Mouse (Mus musculus): ENCODE data around the gene Wdr83os. TPM values are rescaled to one million over a fixed set of nuclear protein-coding genes. Genes with fewer than 3 reads are reported as not detected.
"Not testable (repeated sequence)": the region's sequence is repeated elsewhere in the genome, so short reads cannot be mapped to it uniquely, and the experiment has no call there.

Gene Wdr83os
- polyA plus RNA-seq, 1 experiment from 2014 or later = 136 TPM

DNA sequence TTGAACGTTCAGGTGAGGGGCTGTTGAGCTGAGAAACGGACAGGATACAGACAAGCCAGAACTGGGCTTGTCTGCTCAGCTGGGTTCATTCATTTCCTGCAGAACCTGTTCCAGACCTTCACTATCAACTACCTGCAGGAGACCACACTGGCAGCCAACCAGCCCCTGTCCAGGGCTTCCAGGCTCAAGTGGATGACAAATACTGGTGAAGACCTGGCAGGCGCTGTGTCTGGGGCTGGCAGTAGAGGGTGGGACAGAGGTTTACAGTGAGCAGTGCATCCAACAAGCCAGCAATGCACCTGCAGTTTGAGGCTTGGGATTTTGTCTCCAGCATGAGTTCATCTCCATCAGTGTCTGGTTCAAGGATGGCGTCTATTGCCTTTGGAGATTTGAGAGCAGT is 16.3 kb downstream of the Wdr83os start:
- no peaks in the 10 kb centered on the region for H3K27me3 ChIP-seq (ENCODE audit: control insufficient read depth, insufficient read depth, low read length)
- H3K9ac ChIP-seq (ENCODE audit: low read length) = no peak overlapping the region
- no peak overlapping the region for H3K27ac ChIP-seq (replicated peaks in 1 of 2; ENCODE audit: control insufficient read depth in 1 of 2, insufficient read depth in 1 of 2, low read depth in 2 of 2, low read length in 2 of 2)
- H3K4me2 ChIP-seq (ENCODE audit: low read length) = no peak overlapping the region
- H3K36me3 ChIP-seq (ENCODE audit: control insufficient read depth, insufficient read depth, low read length) = peaks cover 60% of the 10 kb centered on the region
- H3K9me3 ChIP-seq (ENCODE audit: control insufficient read depth, low read length) = no peaks in the 10 kb centered on the region; the same call in 1 of the 2 replicates
- no peaks in the 10 kb centered on the region for H3K4me1 ChIP-seq (ENCODE audit: control insufficient read depth in 2 of 2, insufficient read depth in 2 of 2, low read length in 2 of 2)
- WGBS = 84% methylated on average over 4 of the region's 4 CpGs
- ATAC-seq (ENCODE audit: insufficient number of reproducible peaks, insufficient read depth, low FRiP score, low read depth) = no peak
- no peak overlapping the region for H3K4me3 ChIP-seq (ENCODE audit: control insufficient read depth in 1 of 2, insufficient read depth in 1 of 2, low read depth in 1 of 2, low read length in 2 of 2)

DNA sequence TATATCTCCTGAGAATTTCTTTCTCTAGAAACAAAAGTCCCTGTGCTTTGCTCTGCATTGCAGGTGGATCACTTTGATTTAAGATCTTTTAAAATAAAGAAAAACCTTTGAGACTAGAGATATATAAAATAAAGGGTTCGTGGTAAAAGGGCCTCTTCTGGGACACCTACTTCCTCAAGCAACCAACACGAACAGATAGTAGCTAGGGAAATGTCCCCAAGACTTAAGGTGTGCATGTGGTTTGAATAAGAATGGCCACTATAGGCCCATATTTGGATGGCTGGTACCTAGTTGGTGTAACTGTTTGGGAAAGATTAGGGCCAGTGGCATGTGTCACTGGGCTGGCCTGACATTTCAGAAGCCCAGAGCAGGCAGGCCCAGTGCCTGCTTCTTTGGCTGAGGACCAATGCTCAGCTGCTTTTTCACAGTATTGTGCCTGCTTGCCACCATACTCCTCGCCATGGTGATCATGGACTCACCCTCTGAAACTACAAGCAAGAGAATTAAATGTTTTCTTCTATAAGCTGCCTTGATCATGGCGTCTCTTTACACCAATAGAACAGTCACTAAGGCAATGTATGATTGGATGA is 19.6 kb downstream of the Wdr83os start:
- H3K9ac ChIP-seq (ENCODE audit: low read length) = no peak overlapping the region
- no peak overlapping the region for H3K27ac ChIP-seq (replicated peaks in 1 of 2; ENCODE audit: control insufficient read depth in 1 of 2, insufficient read depth in 1 of 2, low read depth in 2 of 2, low read length in 2 of 2)
- no peak overlapping the region for H3K4me3 ChIP-seq (ENCODE audit: control insufficient read depth in 1 of 2, insufficient read depth in 1 of 2, low read depth in 1 of 2, low read length in 2 of 2)
- 81% methylated on average over 4 of the region's 4 CpGs for WGBS
- ATAC-seq (ENCODE audit: insufficient number of reproducible peaks, insufficient read depth, low FRiP score, low read depth) = no peak
- no peaks in the 10 kb centered on the region; the same call in 1 of the 2 replicates for H3K9me3 ChIP-seq (ENCODE audit: control insufficient read depth, low read length)
- no peaks in the 10 kb centered on the region for H3K27me3 ChIP-seq (ENCODE audit: control insufficient read depth, insufficient read depth, low read length)
- peaks cover 33% of the 10 kb centered on the region for H3K36me3 ChIP-seq (ENCODE audit: control insufficient read depth, insufficient read depth, low read length)
- no peaks in the 10 kb centered on the region for H3K4me1 ChIP-seq (ENCODE audit: control insufficient read depth in 2 of 2, insufficient read depth in 2 of 2, low read length in 2 of 2)
- no peak overlapping the region for H3K4me2 ChIP-seq (ENCODE audit: low read length)

DNA sequence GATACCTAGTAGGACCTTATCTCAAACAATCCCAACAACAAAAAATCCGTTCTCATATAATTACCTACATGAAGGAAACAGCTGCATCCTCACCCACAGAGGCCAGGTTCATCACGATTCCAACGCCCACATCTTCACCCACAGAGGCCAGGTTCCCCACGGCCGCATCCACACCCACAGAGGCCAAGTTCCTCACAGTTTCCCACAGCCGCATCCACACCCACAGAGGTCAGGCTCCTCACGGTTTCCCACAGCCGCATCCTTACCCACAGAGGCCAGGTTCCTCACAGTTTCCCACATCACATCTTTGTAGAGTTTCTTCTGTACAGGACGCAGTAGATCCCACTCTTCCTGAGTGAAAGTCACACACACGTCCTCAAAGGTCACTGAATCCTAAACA is 32.7 kb downstream of the Wdr83os start:
- Histone ChIP-seq H3K27me3 (ENCODE audit: control insufficient read depth, insufficient read depth, low read length) (no peaks in the 10 kb centered on the region), H3K9me3 (ENCODE audit: control insufficient read depth, low read length) (peaks cover 10% of the 10 kb centered on the region), H3K4me2 (ENCODE audit: low read length) (no peak overlapping the region), H3K36me3 (ENCODE audit: control insufficient read depth, insufficient read depth, low read length) (peaks cover 19% of the 10 kb centered on the region), H3K4me3 (ENCODE audit: control insufficient read depth in 1 of 2, insufficient read depth in 1 of 2, low read depth in 1 of 2, low read length in 2 of 2) (no peak overlapping the region), H3K4me1 (ENCODE audit: control insufficient read depth in 2 of 2, insufficient read depth in 2 of 2, low read length in 2 of 2) (no peaks in the 10 kb centered on the region), H3K27ac (replicated peaks in 1 of 2; ENCODE audit: control insufficient read depth in 1 of 2, insufficient read depth in 1 of 2, low read depth in 2 of 2, low read length in 2 of 2) (no peak overlapping the region), H3K9ac (ENCODE audit: low read length) (no peak overlapping the region)
- WGBS = 88% methylated on average over 10 of the region's 10 CpGs
- no peak for ATAC-seq (ENCODE audit: insufficient number of reproducible peaks, insufficient read depth, low FRiP score, low read depth)

- 0 out of 4 replicates have a peak, but pooled peaks cover 0 to 3% of the 10 kb centered on the region in 2 experiments for H3K4me1 ChIP-seq (ENCODE audit: control insufficient read depth in 2 of 2, insufficient read depth in 2 of 2, low read length in 2 of 2)
- 71% methylated on average over 4 of the region's 4 CpGs for WGBS
- ATAC-seq (ENCODE audit: insufficient number of reproducible peaks, insufficient read depth, low FRiP score, low read depth) = no peak
- H3K4me2 ChIP-seq (ENCODE audit: low read length) = no peak overlapping the region
- no peaks in the 10 kb centered on the region for H3K27me3 ChIP-seq (ENCODE audit: control insufficient read depth, insufficient read depth, low read length)
- H3K36me3 ChIP-seq (ENCODE audit: control insufficient read depth, insufficient read depth, low read length) = peaks cover 8% of the 10 kb centered on the region
- no peak overlapping the region for H3K4me3 ChIP-seq (ENCODE audit: control insufficient read depth in 1 of 2, insufficient read depth in 1 of 2, low read depth in 1 of 2, low read length in 2 of 2)
- no peak overlapping the region for H3K27ac ChIP-seq (replicated peaks in 1 of 2; ENCODE audit: control insufficient read depth in 1 of 2, insufficient read depth in 1 of 2, low read depth in 2 of 2, low read length in 2 of 2)
- no peak overlapping the region for H3K9ac ChIP-seq (ENCODE audit: low read length)
- peaks cover 5% of the 10 kb centered on the region; the same call in 1 of the 2 replicates for H3K9me3 ChIP-seq (ENCODE audit: control insufficient read depth, low read length)
Measured at GRCm38 (mm10) chr8:85115501-85115900, 35.0 kb downstream of the Wdr83os start.

- 88% methylated on average over 7 of the region's 7 CpGs for WGBS
Measured at GRCm38 (mm10) chr8:85116984-85117383, 36.4 kb downstream of the Wdr83os start.

GRCm38 (mm10) chr8:85119052-85119981 is 38.8 kb downstream of the Wdr83os start:
- H3K9me3 ChIP-seq (ENCODE audit: control insufficient read depth, low read length) = no peaks in the 10 kb centered on the region
- no peaks in the 10 kb centered on the region for H3K27me3 ChIP-seq (ENCODE audit: control insufficient read depth, insufficient read depth, low read length)
- peak overlapping the region; percentile 67 to 91 for H3K4me3 ChIP-seq (ENCODE audit: control insufficient read depth in 1 of 2, insufficient read depth in 1 of 2, low read depth in 1 of 2, low read length in 2 of 2)
- WGBS = 8% methylated on average over 37 of the region's 37 CpGs
- peak; percentile 81 for ATAC-seq (ENCODE audit: insufficient number of reproducible peaks, insufficient read depth, low FRiP score, low read depth)
- H3K4me1 ChIP-seq (ENCODE audit: control insufficient read depth in 2 of 2, insufficient read depth in 2 of 2, low read length in 2 of 2) = 0 out of 4 replicates have a peak, but pooled peaks cover 0 to 3% of the 10 kb centered on the region in 2 experiments
- H3K4me2 ChIP-seq (ENCODE audit: low read length) = peak overlapping the region; percentile 89
- H3K36me3 ChIP-seq (ENCODE audit: control insufficient read depth, insufficient read depth, low read length) = no peaks in the 10 kb centered on the region
- peak overlapping the region in 1 of 2 experiments; percentile 49; a peak in 1 of 4 replicates for H3K27ac ChIP-seq (replicated peaks in 1 of 2; ENCODE audit: control insufficient read depth in 1 of 2, insufficient read depth in 1 of 2, low read depth in 2 of 2, low read length in 2 of 2)
- peak overlapping the region; percentile 83 for H3K9ac ChIP-seq (ENCODE audit: low read length)

More at GRCm38 (mm10) chr8:85116984-85117383, 36.4 kb downstream of the Wdr83os start:
- H3K27me3 ChIP-seq (ENCODE audit: control insufficient read depth, insufficient read depth, low read length) = no peaks in the 10 kb centered on the region
- no peaks in the 10 kb centered on the region for H3K36me3 ChIP-seq (ENCODE audit: control insufficient read depth, insufficient read depth, low read length)
- no peak overlapping the region for H3K9ac ChIP-seq (ENCODE audit: low read length)
- H3K9me3 ChIP-seq (ENCODE audit: control insufficient read depth, low read length) = no peaks in the 10 kb centered on the region
- H3K4me2 ChIP-seq (ENCODE audit: low read length) = no peak overlapping the region
- no peak for ATAC-seq (ENCODE audit: insufficient number of reproducible peaks, insufficient read depth, low FRiP score, low read depth)
- H3K4me3 ChIP-seq (ENCODE audit: control insufficient read depth in 1 of 2, insufficient read depth in 1 of 2, low read depth in 1 of 2, low read length in 2 of 2) = no peak overlapping the region
- H3K4me1 ChIP-seq (ENCODE audit: control insufficient read depth in 2 of 2, insufficient read depth in 2 of 2, low read length in 2 of 2) = 0 out of 4 replicates have a peak, but pooled peaks cover 0 to 3% of the 10 kb centered on the region in 2 experiments
- no peak overlapping the region for H3K27ac ChIP-seq (replicated peaks in 1 of 2; ENCODE audit: control insufficient read depth in 1 of 2, insufficient read depth in 1 of 2, low read depth in 2 of 2, low read length in 2 of 2)

DNA sequence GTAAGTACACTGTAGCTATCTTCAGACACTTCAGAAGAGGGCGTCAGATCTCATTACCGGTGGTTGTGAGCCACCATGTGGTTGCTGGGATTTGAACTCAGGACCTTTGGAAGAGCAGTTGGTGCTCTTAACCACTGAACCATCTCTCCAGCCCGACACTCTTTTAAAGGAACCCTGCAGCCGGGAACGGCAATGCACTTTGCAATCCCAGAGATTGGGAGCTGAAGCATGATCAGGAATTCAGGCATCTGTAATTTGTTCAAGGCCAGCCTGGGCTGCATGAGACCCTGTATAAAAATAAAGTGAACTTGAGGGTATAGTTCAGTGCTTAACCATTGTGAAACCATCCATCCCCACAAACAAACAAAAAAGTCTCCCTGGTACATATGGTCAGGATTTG is 39.7 kb downstream of the Wdr83os start:
- 78% methylated on average over 5 of the region's 5 CpGs for WGBS
- not testable (repeated sequence) for H3K36me3 ChIP-seq (ENCODE audit: control insufficient read depth, insufficient read depth, low read length); H3K27ac ChIP-seq (replicated peaks in 1 of 2; ENCODE audit: control insufficient read depth in 1 of 2, insufficient read depth in 1 of 2, low read depth in 2 of 2, low read length in 2 of 2); H3K4me3 ChIP-seq (ENCODE audit: control insufficient read depth in 1 of 2, insufficient read depth in 1 of 2, low read depth in 1 of 2, low read length in 2 of 2); H3K9ac ChIP-seq (ENCODE audit: low read length); ATAC-seq (ENCODE audit: insufficient number of reproducible peaks, insufficient read depth, low FRiP score, low read depth); H3K27me3 ChIP-seq (ENCODE audit: control insufficient read depth, insufficient read depth, low read length); H3K4me2 ChIP-seq (ENCODE audit: low read length); H3K9me3 ChIP-seq (ENCODE audit: control insufficient read depth, low read length); H3K4me1 ChIP-seq (ENCODE audit: control insufficient read depth in 2 of 2, insufficient read depth in 2 of 2, low read length in 2 of 2)

All from heart, embryonic 14.5 days (tissue).